Mouse (Mus musculus) forebrain, embryonic 15.5 days (tissue): Measurements from ENCODE around the gene Lsm4. TPM values are rescaled to one million over a fixed set of nuclear protein-coding genes. Genes with fewer than 3 reads are reported as not detected.

Experiments
- ATAC-seq: fragments of 200-750 bp; cut with Nextera tagmentation; replicated peaks from 2 replicates; pipeline ENCODE4 v1.8.0; 2017; ENCODE audit warnings: mild to moderate bottlenecking, moderate TSS enrichment, moderate library complexity
- H3K27ac ChIP-seq: fragments of 300-500 bp; sonication (generic); replicated peaks from 2 replicates; pipeline ENCODE4 v1.5.1; 2015; ENCODE audit warnings: mild to moderate bottlenecking, inconsistent platforms
- H3K27me3 ChIP-seq: fragments of 300-500 bp; sonication (generic); 2 replicates; pipeline ENCODE4 v1.6.1; 2015; ENCODE audit warnings: inconsistent platforms
- H3K36me3 ChIP-seq: fragments of 300-500 bp; sonication (generic); 2 replicates; pipeline ENCODE4 v1.6.1; 2015; ENCODE audit warnings: mild to moderate bottlenecking, inconsistent platforms
- H3K4me1 ChIP-seq: fragments of 300-500 bp; sonication (generic); 2 replicates; pipeline ENCODE4 v1.6.1; 2015; ENCODE audit warnings: inconsistent platforms
- H3K4me2 ChIP-seq: fragments of 300-500 bp; sonication (generic); replicated peaks from 2 replicates; pipeline ENCODE4 v1.6.1; 2015; ENCODE audit warnings: mild to moderate bottlenecking, inconsistent platforms
- H3K4me3 ChIP-seq: fragments of 300-500 bp; sonication (generic); 2 replicates; pipeline ENCODE4 v1.5.1; 2015; ENCODE audit warnings: mild to moderate bottlenecking, inconsistent platforms
- H3K9ac ChIP-seq: fragments of 300-500 bp; sonication (generic); replicated peaks from 2 replicates; pipeline ENCODE4 v1.6.1; 2015; ENCODE audit warnings: mild to moderate bottlenecking, inconsistent platforms
- H3K9me3 ChIP-seq: fragments of 300-500 bp; sonication (generic); 2 replicates; pipeline ENCODE4 v1.6.1; 2016; ENCODE audit warnings: inconsistent platforms
- WGBS: fragments of 180-500 bp; shearing (Covaris S2); methylation state at CpG from one replicate; pipeline ENCODE4 v1.1.7; 2015; ENCODE audit warnings: mixed read lengths; 5-methylcytosine and 5-hydroxymethylcytosine counted together
- polyA plus RNA-seq: library from polyadenylated mRNA; unstranded; fragments of >200 nt; fragmentation: Nextera tagmentation; extraction: Ambion mirVana; gene quantifications from 2 replicates; pipeline ENCODE4 v1.2.1, GENCODE M21; 2015

Gene Lsm4
- polyA plus RNA-seq, 1 experiment from 2014 or later = 211 TPM

DNA sequence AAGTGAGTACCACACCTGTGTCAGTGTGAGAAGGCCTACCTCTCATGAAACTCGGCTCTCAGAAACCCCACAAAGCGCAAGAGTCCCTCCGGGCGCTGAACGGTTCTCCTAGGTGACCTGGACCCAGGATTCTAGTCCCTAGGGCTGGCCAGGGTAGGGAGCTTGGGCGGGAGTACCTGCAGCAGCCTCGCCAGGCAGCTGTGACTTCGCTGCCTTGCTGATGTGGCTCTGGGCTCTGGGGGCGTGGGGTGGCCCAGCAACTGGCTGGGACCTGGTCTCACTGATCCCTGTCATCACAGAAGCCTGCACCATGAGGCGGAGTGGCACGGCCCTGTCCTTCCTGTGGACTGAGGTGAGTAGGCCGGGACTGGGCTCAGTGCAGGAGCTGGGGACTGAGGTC is 51.2 kb downstream of the Lsm4 start:
- Histone ChIP-seq H3K27me3 (peaks cover 12% of the 10 kb centered on the region), H3K4me1 (no peaks in the 10 kb centered on the region), H3K4me2 (no peak overlapping the region), H3K9me3 (no peaks in the 10 kb centered on the region), H3K4me3 (no peak overlapping the region), H3K36me3 (no peaks in the 10 kb centered on the region), H3K27ac (no peak overlapping the region), H3K9ac (no peak overlapping the region)
- no peak for ATAC-seq
- 82% methylated on average over 12 of the region's 12 CpGs for WGBS

DNA sequence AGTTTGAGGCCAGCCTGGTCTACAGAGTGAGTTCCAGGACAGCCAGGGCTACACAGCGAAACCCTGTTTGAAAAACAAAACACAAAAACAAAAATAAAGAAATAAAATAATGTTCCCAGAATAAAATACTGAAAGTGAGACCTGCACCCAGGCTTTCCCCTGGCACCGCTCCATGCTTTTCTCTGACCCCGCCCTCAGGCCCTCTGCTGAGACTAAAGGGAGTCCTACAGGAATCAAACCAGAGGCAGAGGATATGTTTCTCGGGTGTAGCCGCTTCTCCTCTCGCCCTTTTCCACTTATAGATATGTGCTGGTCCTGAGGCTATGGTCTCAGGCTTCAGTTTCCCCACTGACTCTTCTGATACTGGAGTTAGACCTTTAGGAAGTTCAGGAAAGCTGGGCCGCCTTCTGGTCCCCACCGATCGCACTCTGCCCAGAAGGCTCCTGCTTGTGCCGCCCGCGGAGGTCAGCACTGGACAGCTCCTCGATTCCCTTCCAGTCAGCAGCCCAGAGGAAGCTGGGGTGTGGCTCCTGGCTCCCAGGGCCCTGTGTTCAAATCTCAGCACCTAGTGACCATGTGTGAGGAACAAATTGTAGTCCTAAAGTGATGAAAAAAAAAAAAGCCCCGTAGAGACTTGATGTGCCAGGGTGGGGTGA is 52.9 kb downstream of the Lsm4 start:
- H3K36me3 ChIP-seq = no peaks in the 10 kb centered on the region
- H3K27me3 ChIP-seq = peaks cover 24% of the 10 kb centered on the region
- H3K9ac ChIP-seq = no peak overlapping the region
- WGBS = 34% methylated on average over 14 of the region's 14 CpGs
- H3K4me1 ChIP-seq = 0 out of 2 replicates have a peak, but pooled peaks cover 4% of the 10 kb centered on the region
- no peak overlapping the region for H3K4me2 ChIP-seq
- H3K27ac ChIP-seq = no peak overlapping the region
- no peak for ATAC-seq
- H3K4me3 ChIP-seq = no peak overlapping the region
- no peaks in the 10 kb centered on the region for H3K9me3 ChIP-seq

DNA sequence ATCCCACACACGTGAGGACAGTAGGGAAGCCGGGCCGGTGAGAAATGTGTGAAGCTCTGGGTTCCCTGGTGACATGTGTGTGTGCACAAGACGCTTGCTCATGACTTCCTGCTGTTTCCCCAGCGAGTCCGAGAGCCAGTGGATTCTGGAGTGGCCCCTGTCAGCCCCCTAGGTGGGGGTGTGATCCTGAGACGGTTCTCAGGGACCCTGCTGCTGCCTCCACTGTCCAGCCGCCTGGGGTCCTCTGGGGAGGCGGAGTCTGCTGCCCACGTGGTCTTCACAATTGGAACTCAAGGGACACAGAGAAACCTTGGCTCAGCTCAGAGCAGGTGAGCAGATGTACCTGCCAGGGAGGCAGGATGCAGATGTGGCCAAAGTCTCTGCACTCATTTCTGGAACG is 53.7 kb downstream of the Lsm4 start:
- no peak overlapping the region for H3K27ac ChIP-seq
- no peak for ATAC-seq
- no peak overlapping the region for H3K9ac ChIP-seq
- no peak overlapping the region for H3K4me2 ChIP-seq
- H3K9me3 ChIP-seq = no peaks in the 10 kb centered on the region
- WGBS = 45% methylated on average over 11 of the region's 11 CpGs
- H3K27me3 ChIP-seq = peaks cover 27% of the 10 kb centered on the region
- H3K4me3 ChIP-seq = no peak overlapping the region
- H3K4me1 ChIP-seq = 0 out of 2 replicates have a peak, but pooled peaks cover 4% of the 10 kb centered on the region
- H3K36me3 ChIP-seq = no peaks in the 10 kb centered on the region

Other genes starting within 250 kb of the Lsm4 start
- gene Crtc1, start 233.7 kb upstream of the Lsm4 start, polyA plus RNA-seq = 41.0 and 42.2 TPM in 2 replicates
- gene Klhl26, start 196.3 kb upstream of the Lsm4 start, polyA plus RNA-seq = 19.3 and 21.4 TPM in 2 replicates
- 70.2 and 75.0 TPM in 2 replicates for gene Tmem59l, start 185.9 kb upstream of the Lsm4 start, polyA plus RNA-seq
- gene Crlf1, start 180.1 kb upstream of the Lsm4 start, polyA plus RNA-seq = 4.3 and 5.3 TPM in 2 replicates
- gene Rex1bd, start 166.5 kb upstream of the Lsm4 start, polyA plus RNA-seq = 164 and 176 TPM in 2 replicates
- 724 and 839 TPM in 2 replicates for gene Uba52, start 162.4 kb upstream of the Lsm4 start, polyA plus RNA-seq
- 433 and 440 TPM in 2 replicates for gene Fkbp8, start 145.5 kb upstream of the Lsm4 start, polyA plus RNA-seq
- 49.8 and 50.2 TPM in 2 replicates for gene Kxd1, start 145.3 kb upstream of the Lsm4 start, polyA plus RNA-seq
- gene Ell, start 133.8 kb upstream of the Lsm4 start, polyA plus RNA-seq = 17.4 and 19.2 TPM in 2 replicates
- gene Isyna1, start 78.9 kb upstream of the Lsm4 start, polyA plus RNA-seq = 116 TPM in 2 replicates
- 114 TPM in 2 replicates for gene Ssbp4, start 64.4 kb upstream of the Lsm4 start, polyA plus RNA-seq
- 0.74 and 1.3 TPM in 2 replicates for gene Lrrc25, start 57.1 kb upstream of the Lsm4 start, polyA plus RNA-seq
- gene Gdf15, start 40.8 kb upstream of the Lsm4 start, polyA plus RNA-seq = not detected in 2 replicates
- 63.6 and 70.2 TPM in 2 replicates for gene Pgpep1, start 12.9 kb upstream of the Lsm4 start, polyA plus RNA-seq
- gene Jund, start 25.7 kb downstream of the Lsm4 start, polyA plus RNA-seq = 89.0 and 96.0 TPM in 2 replicates
- 0.13 and 0.14 TPM in 2 replicates for gene Iqcn, start 30.2 kb downstream of the Lsm4 start, polyA plus RNA-seq
- not detected in 2 replicates for gene Gm3336, start 45.3 kb downstream of the Lsm4 start, polyA plus RNA-seq
- 0.13 and 0.22 TPM in 2 replicates for gene Pde4c, start 50.5 kb downstream of the Lsm4 start, polyA plus RNA-seq
- gene Rab3a, start 81.4 kb downstream of the Lsm4 start, polyA plus RNA-seq = 319 and 328 TPM in 2 replicates
- gene Mpv17l2, start 87.7 kb downstream of the Lsm4 start, polyA plus RNA-seq = 51.5 and 57.7 TPM in 2 replicates
- 126 and 127 TPM in 2 replicates for gene Pik3r2, start 103.5 kb downstream of the Lsm4 start, polyA plus RNA-seq
- 24.6 and 25.0 TPM in 2 replicates for gene Mast3, start 131.8 kb downstream of the Lsm4 start, polyA plus RNA-seq
- 0.08 and 0.18 TPM in 2 replicates for gene Il12rb1, start 135.2 kb downstream of the Lsm4 start, polyA plus RNA-seq
- 9.0 and 9.6 TPM in 2 replicates for gene Arrdc2, start 166.5 kb downstream of the Lsm4 start, polyA plus RNA-seq
- 12.4 and 14.3 TPM in 2 replicates for gene Kcnn1, start 190.0 kb downstream of the Lsm4 start, polyA plus RNA-seq
- gene Ccdc124, start 200.7 kb downstream of the Lsm4 start, polyA plus RNA-seq = 160 and 166 TPM in 2 replicates
- 1.4 and 1.6 TPM in 2 replicates for gene Slc5a5, start 219.5 kb downstream of the Lsm4 start, polyA plus RNA-seq
- gene Rpl18a, start 224.2 kb downstream of the Lsm4 start, polyA plus RNA-seq = 2,771 and 2,787 TPM in 2 replicates
- gene Map1s, start 232.7 kb downstream of the Lsm4 start, polyA plus RNA-seq = 60.1 and 62.0 TPM in 2 replicates